Mouse (Mus musculus): Measurements from ENCODE around the gene Ier3. TPM values are rescaled to one million over a fixed set of nuclear protein-coding genes. Genes with fewer than 3 reads are reported as not detected.

Gene Ier3
- polyA plus RNA-seq, 1 experiment from 2014 or later, result 13.2 TPM

- 5% methylated on average over 7 of the region's 7 CpGs for WGBS (ENCODE audit: insufficient replicate concordance)
- peak overlapping the region; percentile 90 for H3K9ac ChIP-seq (ENCODE audit: low read depth, low read length)
- peak overlapping the region; percentile 83 for H3K27ac ChIP-seq (ENCODE audit: low read depth, low read length)
- H3K4me1 ChIP-seq (ENCODE audit: control insufficient read depth, insufficient read depth, low read length), result peaks cover 43% of the 10 kb centered on the region
- no peaks in the 10 kb centered on the region for H3K27me3 ChIP-seq (ENCODE audit: control insufficient read depth, insufficient read depth, low read length)
- H3K36me3 ChIP-seq (ENCODE audit: control insufficient read depth, insufficient read depth, low read length), result peaks cover 9% of the 10 kb centered on the region
- H3K4me2 ChIP-seq, result peak overlapping the region; percentile 98
- no peaks in the 10 kb centered on the region; the same call in 1 of the 2 replicates for H3K9me3 ChIP-seq (replicated peaks; ENCODE audit: control insufficient read depth, low read length)
- peak; percentile 13; the same call in 1 of the 2 replicates for ATAC-seq (replicated peaks; ENCODE audit: insufficient number of reproducible peaks, low FRiP score, low TSS enrichment)
- peak overlapping the region; percentile 49 for H3K4me3 ChIP-seq (ENCODE audit: low read depth, low read length)
Observed at GRCm38 (mm10) chr17:35869346-35870067, 48.0 kb downstream of the Ier3 start.

DNA sequence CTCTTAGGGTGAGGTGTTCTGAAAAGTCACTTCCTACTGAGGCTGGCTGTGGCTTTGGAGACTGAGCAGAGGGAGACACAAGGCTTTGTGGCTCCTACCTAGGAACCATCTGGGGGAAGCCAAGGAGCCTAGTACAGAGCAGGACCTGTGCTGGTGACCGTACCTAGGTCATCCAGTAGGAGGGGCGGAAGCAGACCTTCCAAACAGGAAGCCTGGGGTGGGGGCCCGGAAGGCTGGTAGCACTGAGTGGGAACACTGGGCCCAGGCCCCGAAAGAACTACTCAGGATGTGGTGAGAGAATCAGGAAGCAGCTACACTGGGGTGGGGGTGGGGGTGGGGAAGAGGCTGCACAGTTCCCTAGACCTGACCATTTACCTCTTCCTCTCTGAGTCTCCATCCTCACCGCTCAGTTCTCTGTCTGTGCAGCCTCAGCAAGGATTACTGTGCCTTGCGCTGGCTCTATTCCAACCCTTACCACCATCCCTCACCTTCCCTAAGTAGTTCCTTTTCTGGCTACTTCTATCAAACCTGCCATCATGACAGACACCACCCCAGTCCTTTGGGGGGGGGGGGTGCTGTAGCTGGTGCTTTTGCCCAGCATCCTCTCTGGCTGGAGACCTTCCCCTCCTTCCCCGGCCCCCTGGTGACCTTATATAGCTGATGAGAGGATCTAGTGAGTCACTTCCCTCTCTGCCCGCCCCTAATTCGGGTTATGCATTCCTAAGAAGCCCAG lies 48.8 kb downstream of the Ier3 start:
- 40% methylated on average over 9 of the region's 9 CpGs for WGBS (ENCODE audit: insufficient replicate concordance)
- ATAC-seq (replicated peaks; ENCODE audit: insufficient number of reproducible peaks, low FRiP score, low TSS enrichment), result peak; percentile 33; the same call in 1 of the 2 replicates
- H3K27ac ChIP-seq (ENCODE audit: low read depth, low read length), result peak overlapping the region; percentile 83
- H3K4me3 ChIP-seq (ENCODE audit: low read depth, low read length), result peak overlapping the region; percentile 49
- peak overlapping the region; percentile 98 for H3K4me2 ChIP-seq
- no peaks in the 10 kb centered on the region; the same call in 1 of the 2 replicates for H3K9me3 ChIP-seq (replicated peaks; ENCODE audit: control insufficient read depth, low read length)
- H3K36me3 ChIP-seq (ENCODE audit: control insufficient read depth, insufficient read depth, low read length), result peaks cover 17% of the 10 kb centered on the region
- no peaks in the 10 kb centered on the region for H3K27me3 ChIP-seq (ENCODE audit: control insufficient read depth, insufficient read depth, low read length)
- peaks cover 35% of the 10 kb centered on the region for H3K4me1 ChIP-seq (ENCODE audit: control insufficient read depth, insufficient read depth, low read length)
- H3K9ac ChIP-seq (ENCODE audit: low read depth, low read length), result peak overlapping the region; percentile 90

DNA sequence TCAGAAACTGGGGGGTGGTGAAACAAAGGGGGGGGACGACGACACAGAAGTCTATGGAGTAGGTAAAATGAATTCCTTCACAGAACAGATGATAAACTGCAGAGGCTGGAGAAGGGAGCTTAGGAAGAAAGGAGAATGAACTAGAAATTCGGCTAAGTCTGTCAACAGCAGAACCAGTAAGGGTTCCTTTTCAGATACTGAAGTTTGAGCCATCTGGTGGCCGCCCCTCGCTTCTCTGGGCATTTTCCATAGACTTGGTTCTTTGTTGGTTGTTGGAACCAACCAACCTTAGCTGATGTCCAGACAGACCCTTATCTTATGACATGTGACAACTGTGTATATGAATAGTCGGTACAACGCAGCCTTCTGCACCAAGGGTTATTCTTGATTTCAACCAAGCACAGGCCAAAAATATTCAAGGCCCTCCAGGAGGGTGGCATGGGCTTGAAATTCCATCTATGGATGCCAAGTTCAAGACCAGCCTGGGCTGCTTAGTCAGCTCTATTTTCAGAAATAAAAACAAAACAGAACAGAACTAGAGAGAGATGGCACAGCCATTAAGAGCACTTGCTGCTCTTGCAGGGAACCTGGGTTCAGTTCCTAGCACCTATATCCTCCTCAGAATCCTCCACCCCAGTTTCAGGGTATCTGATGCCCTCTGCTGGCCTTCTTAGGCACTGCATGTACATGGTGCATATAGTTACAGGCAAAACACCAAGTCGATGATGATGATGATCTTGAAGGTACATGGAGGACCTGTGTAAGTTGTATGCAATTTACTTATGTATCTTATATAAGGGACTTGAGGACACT lies 49.6 kb downstream of the Ier3 start:
- Histone ChIP-seq H3K9ac (ENCODE audit: low read depth, low read length) (peak overlapping the region; percentile 90; the same call in 1 of the 2 replicates), H3K4me1 (ENCODE audit: control insufficient read depth, insufficient read depth, low read length) (peaks cover 35% of the 10 kb centered on the region)

More for the DNA sequence above, 49.6 kb downstream of the Ier3 start:
- 67% methylated on average over 8 of the region's 8 CpGs for WGBS (ENCODE audit: insufficient replicate concordance)
- Histone ChIP-seq H3K9me3 (replicated peaks; ENCODE audit: control insufficient read depth, low read length) (no peaks in the 10 kb centered on the region; the same call in 1 of the 2 replicates), H3K4me2 (peak overlapping the region; percentile 98), H3K36me3 (ENCODE audit: control insufficient read depth, insufficient read depth, low read length) (peaks cover 20% of the 10 kb centered on the region), H3K4me3 (ENCODE audit: low read depth, low read length) (peak overlapping the region; percentile 49), H3K27ac (ENCODE audit: low read depth, low read length) (peak overlapping the region; percentile 83), H3K27me3 (ENCODE audit: control insufficient read depth, insufficient read depth, low read length) (no peaks in the 10 kb centered on the region)
- ATAC-seq (replicated peaks; ENCODE audit: insufficient number of reproducible peaks, low FRiP score, low TSS enrichment), result no peak

Small RNA genes within 50 kb of the gene (microRNA-seq; reads per million reads assigned to microRNA genes)
- gene Gm28033 (ENCODE audit: borderline number of aligned reads), result 2.0 reads per million, percentile 25 among the genes with 10 or more reads in this experiment

Other genes with a start within 250 kb of the Ier3 start
- gene Sfta2, start 220.1 kb upstream of the Ier3 start, polyA plus RNA-seq (2014; fragmentation: Nextera tagmentation; extraction: Ambion mirVana), result not detected in 2 replicates
- gene Gm9573, start 195.0 kb upstream of the Ier3 start, polyA plus RNA-seq (2014; fragmentation: Nextera tagmentation; extraction: Ambion mirVana), result not detected in 2 replicates
- gene Mucl3, start 178.0 kb upstream of the Ier3 start, polyA plus RNA-seq (2014; fragmentation: Nextera tagmentation; extraction: Ambion mirVana), result 0.29 and 0.62 TPM in 2 replicates
- 9.1 and 12.7 TPM in 2 replicates for gene Vars2, start 154.1 kb upstream of the Ier3 start, polyA plus RNA-seq (2014; fragmentation: Nextera tagmentation; extraction: Ambion mirVana)
- gene Gtf2h4, start 147.9 kb upstream of the Ier3 start, polyA plus RNA-seq (2014; fragmentation: Nextera tagmentation; extraction: Ambion mirVana), result 30.1 and 31.1 TPM in 2 replicates
- 60.6 and 89.2 TPM in 2 replicates for gene Ddr1, start 117.1 kb upstream of the Ier3 start, polyA plus RNA-seq (2014; fragmentation: Nextera tagmentation; extraction: Ambion mirVana)
- 71.3 and 74.0 TPM in 2 replicates for gene Flot1, start 1.5 kb downstream of the Ier3 start, polyA plus RNA-seq (2014; fragmentation: Nextera tagmentation; extraction: Ambion mirVana)
- gene Tubb5, start 16.6 kb downstream of the Ier3 start, polyA plus RNA-seq (2014; fragmentation: Nextera tagmentation; extraction: Ambion mirVana), result 855 and 931 TPM in 2 replicates
- gene Mdc1, start 19.8 kb downstream of the Ier3 start, polyA plus RNA-seq (2014; fragmentation: Nextera tagmentation; extraction: Ambion mirVana), result 19.0 and 19.5 TPM in 2 replicates
- gene Nrm, start 39.6 kb downstream of the Ier3 start, polyA plus RNA-seq (2014; fragmentation: Nextera tagmentation; extraction: Ambion mirVana), result 44.5 and 48.1 TPM in 2 replicates
- gene Ppp1r18, start 43.9 kb downstream of the Ier3 start, polyA plus RNA-seq (2014; fragmentation: Nextera tagmentation; extraction: Ambion mirVana), result 21.3 and 25.0 TPM in 2 replicates
- 23.8 and 25.9 TPM in 2 replicates for gene Dhx16, start 58.1 kb downstream of the Ier3 start, polyA plus RNA-seq (2014; fragmentation: Nextera tagmentation; extraction: Ambion mirVana)
- 22.2 and 26.7 TPM in 2 replicates for gene 2310061I04Rik, start 75.7 kb downstream of the Ier3 start, polyA plus RNA-seq (2014; fragmentation: Nextera tagmentation; extraction: Ambion mirVana)
- 64.0 and 65.4 TPM in 2 replicates for gene Atat1, start 88.4 kb downstream of the Ier3 start, polyA plus RNA-seq (2014; fragmentation: Nextera tagmentation; extraction: Ambion mirVana)
- gene Mrps18b, start 94.7 kb downstream of the Ier3 start, polyA plus RNA-seq (2014; fragmentation: Nextera tagmentation; extraction: Ambion mirVana), result 77.7 and 83.9 TPM in 2 replicates
- gene Ppp1r10, start 94.8 kb downstream of the Ier3 start, polyA plus RNA-seq (2014; fragmentation: Nextera tagmentation; extraction: Ambion mirVana), result 26.9 and 27.2 TPM in 2 replicates
- 74.2 and 91.7 TPM in 2 replicates for gene Abcf1, start 148.1 kb downstream of the Ier3 start, polyA plus RNA-seq (2014; fragmentation: Nextera tagmentation; extraction: Ambion mirVana)
- gene Gnl1, start 158.2 kb downstream of the Ier3 start, polyA plus RNA-seq (2014; fragmentation: Nextera tagmentation; extraction: Ambion mirVana), result 26.1 and 29.1 TPM in 2 replicates
- 17.4 TPM in 2 replicates for gene Prr3, start 158.6 kb downstream of the Ier3 start, polyA plus RNA-seq (2014; fragmentation: Nextera tagmentation; extraction: Ambion mirVana)
- 2.9 and 3.1 TPM in 2 replicates for gene H2-T24, start 198.9 kb downstream of the Ier3 start, polyA plus RNA-seq (2014; fragmentation: Nextera tagmentation; extraction: Ambion mirVana)
- gene H2-T23, start 211.2 kb downstream of the Ier3 start, polyA plus RNA-seq (2014; fragmentation: Nextera tagmentation; extraction: Ambion mirVana), result 2.0 and 3.1 TPM in 2 replicates
- gene H2-T22, start 221.1 kb downstream of the Ier3 start, polyA plus RNA-seq (2014; fragmentation: Nextera tagmentation; extraction: Ambion mirVana), result 6.7 and 7.3 TPM in 2 replicates
- gene Gm6034, start 221.3 kb downstream of the Ier3 start, polyA plus RNA-seq (2014; fragmentation: Nextera tagmentation; extraction: Ambion mirVana), result not detected in 2 replicates
- gene Gm11127, start 236.7 kb downstream of the Ier3 start, polyA plus RNA-seq (2014; fragmentation: Nextera tagmentation; extraction: Ambion mirVana), result not detected in 2 replicates

Measured in heart, embryonic 11.5 days (tissue).